Mouse (Mus musculus): ENCODE data around the gene Dpagt1. TPM values are rescaled to one million over a fixed set of nuclear protein-coding genes. Genes with fewer than 3 reads are reported as not detected.
"Not testable (repeated sequence)": the region's sequence is repeated elsewhere in the genome, so short reads cannot be mapped to it uniquely, and the experiment has no call there.

Dpagt1 gene
- total RNA-seq, 1 experiment = 16.3 TPM

DNA sequence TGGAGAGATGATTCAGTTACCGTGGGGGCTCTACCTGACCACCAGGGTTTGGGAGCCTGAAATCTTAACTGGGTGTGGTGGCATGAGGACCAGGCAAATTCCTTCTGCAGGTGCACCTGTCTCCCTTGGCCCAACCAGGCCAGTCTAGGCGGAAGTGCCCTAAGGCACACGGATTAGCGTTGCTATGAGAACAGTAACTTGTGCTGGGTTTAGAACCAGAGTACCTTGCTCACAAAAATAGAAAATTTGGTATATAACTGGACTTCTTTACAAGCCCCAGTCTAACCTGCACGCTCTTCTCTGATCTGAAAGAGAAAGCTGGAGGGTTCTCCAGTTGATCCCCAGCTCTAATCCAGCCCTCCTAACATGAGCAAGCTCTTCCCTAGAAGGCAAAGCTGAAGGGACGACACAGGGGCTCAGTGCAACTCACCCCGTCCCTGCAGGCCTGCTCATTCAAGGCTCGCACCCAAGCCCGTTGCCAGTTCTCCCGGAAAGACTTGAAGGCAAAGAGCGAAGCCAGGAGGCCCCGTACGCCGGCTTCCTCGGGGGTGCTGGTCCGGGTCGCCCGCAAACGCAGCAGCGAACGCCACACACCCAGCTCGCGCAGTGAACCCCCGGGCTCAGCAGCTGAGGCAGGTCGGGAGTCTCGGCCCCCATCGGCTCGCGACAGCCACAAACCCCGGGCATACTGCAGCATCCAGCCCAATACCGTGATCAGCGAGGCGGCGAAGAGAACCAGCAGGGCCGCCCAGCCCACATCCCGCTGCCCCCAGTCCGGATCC, 6.5 kb upstream of the Dpagt1 start:
- in situ Hi-C loops (cut with MboI; ENCODE audit: low sequenced_read_pairs in 2 of 2, unreplicated experiment in 2 of 2) = no loop called here
- Histone ChIP-seq H3K27ac (ENCODE audit: insufficient read depth, low read depth, low read length, poor library complexity, severe bottlenecking) (no peak overlapping the region), H3K9ac (ENCODE audit: insufficient read depth, low read depth, low read length, poor library complexity, severe bottlenecking) (peak overlapping the region; percentile 78), H3K4me3 (ENCODE audit: insufficient read depth in 1 of 2, low read depth in 1 of 2, low read length in 2 of 2, poor library complexity in 1 of 2, severe bottlenecking in 1 of 2) (peak overlapping the region; percentile 88 to 91), H3K4me1 (ENCODE audit: control insufficient read depth in 2 of 2, insufficient read depth in 2 of 2, low read length in 2 of 2, poor library complexity in 1 of 2) (peaks cover 0 to 3% of the 10 kb centered on the region in 2 experiments; a peak in 1 of 4 replicates), H3K36me3 (ENCODE audit: control insufficient read depth, insufficient read depth, low read length, poor library complexity, severe bottlenecking) (no peaks in the 10 kb centered on the region), H3K9me3 (ENCODE audit: control insufficient read depth, insufficient read depth, low read depth, low read length) (no peaks in the 10 kb centered on the region)
- no peak for DNase-seq (ENCODE audit: low read depth, low spot score)
- TF ChIP-seq ZC3H11A (IDR thresholded peaks at IDR 0.05; ENCODE audit: borderline replicate concordance, low read depth, low read length) (no peak), MAFK (IDR thresholded peaks at IDR 0.05; ENCODE audit: insufficient read depth, low read depth, low read length) (no peak), CHD2 (IDR thresholded peaks at IDR 0.05; ENCODE audit: low read depth, low read length) (no peak), ZNF384 (IDR thresholded peaks at IDR 0.05; ENCODE audit: low read depth, low read length) (no peak), HCFC1 (IDR thresholded peaks at IDR 0.05; ENCODE audit: borderline replicate concordance, insufficient read depth, low read length) (no peak)

DNA sequence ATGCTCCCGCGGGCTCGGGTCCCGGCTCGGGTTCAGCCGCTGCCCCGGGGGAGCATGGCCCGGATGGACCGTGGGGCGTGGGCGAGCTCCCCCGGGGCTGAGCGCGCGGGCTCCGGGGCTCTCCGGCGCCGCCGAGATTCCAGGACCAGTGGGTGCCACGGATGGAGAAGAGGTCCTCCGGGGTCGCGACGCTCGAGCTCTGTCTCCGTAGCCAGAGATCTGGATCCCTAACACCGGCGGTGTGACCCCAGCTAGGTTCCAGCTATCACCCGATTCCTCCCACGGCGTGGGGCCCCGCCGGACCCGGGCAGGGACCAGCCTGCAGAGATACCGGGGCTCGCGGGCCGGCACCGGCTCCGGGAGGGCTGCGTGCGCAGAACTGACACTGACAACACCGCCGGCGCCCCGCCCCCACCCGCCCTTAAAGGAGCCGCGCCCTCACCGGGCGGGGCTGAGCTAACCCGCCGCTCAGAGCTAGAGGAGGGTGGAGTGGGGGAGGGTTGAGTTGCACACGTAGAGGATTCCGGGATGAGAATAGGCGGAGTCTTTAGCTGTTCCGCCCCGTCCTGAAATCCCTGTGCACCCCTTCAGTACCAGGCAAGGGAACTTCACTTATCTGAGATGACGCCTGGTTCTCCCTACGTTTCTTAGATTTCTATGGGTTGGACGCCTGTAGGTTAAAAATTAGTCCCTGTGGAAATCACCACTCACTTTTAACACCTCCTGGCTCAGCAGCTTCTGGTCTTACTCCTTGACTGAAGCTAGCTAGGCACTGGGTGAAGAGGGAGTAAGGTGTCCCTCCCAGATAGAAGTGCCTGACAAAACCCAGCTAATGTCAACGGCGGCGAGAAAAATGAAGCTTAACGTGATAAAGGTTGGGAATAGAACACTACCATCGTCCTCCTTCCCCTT, 5.7 kb upstream of the Dpagt1 start, which contains the start of gene C2cd2l:
C2cd2l (minus strand) TSS at position 399 of the 912 bp plus-strand sequence.
- peak within 1 kb of the TSS; percentile 78 for H3K9ac ChIP-seq (ENCODE audit: insufficient read depth, low read depth, low read length, poor library complexity, severe bottlenecking)
- in situ Hi-C loops (cut with MboI; ENCODE audit: low sequenced_read_pairs in 2 of 2, unreplicated experiment in 2 of 2) = no loop called here
- peaks cover 0 to 3% of the 10 kb centered on the region in 2 experiments; a peak in 1 of 4 replicates for H3K4me1 ChIP-seq (ENCODE audit: control insufficient read depth in 2 of 2, insufficient read depth in 2 of 2, low read length in 2 of 2, poor library complexity in 1 of 2)
- TF ChIP-seq ZC3H11A (IDR thresholded peaks at IDR 0.05; ENCODE audit: borderline replicate concordance, low read depth, low read length) (no peak), HCFC1 (IDR thresholded peaks at IDR 0.05; ENCODE audit: borderline replicate concordance, insufficient read depth, low read length) (peak; percentile 15; the same call in 1 of the 2 replicates)
- peak; percentile 95 for DNase-seq (ENCODE audit: low read depth, low spot score)
- no peaks in the 10 kb centered on the region for H3K9me3 ChIP-seq (ENCODE audit: control insufficient read depth, insufficient read depth, low read depth, low read length)
- peak within 1 kb of the TSS; percentile 88 to 91 for H3K4me3 ChIP-seq (ENCODE audit: insufficient read depth in 1 of 2, low read depth in 1 of 2, low read length in 2 of 2, poor library complexity in 1 of 2, severe bottlenecking in 1 of 2)
- H3K36me3 ChIP-seq (ENCODE audit: control insufficient read depth, insufficient read depth, low read length, poor library complexity, severe bottlenecking) = no peaks in the 10 kb centered on the region
- H3K27ac ChIP-seq (ENCODE audit: insufficient read depth, low read depth, low read length, poor library complexity, severe bottlenecking) = no peak within 1 kb of the TSS

DNA sequence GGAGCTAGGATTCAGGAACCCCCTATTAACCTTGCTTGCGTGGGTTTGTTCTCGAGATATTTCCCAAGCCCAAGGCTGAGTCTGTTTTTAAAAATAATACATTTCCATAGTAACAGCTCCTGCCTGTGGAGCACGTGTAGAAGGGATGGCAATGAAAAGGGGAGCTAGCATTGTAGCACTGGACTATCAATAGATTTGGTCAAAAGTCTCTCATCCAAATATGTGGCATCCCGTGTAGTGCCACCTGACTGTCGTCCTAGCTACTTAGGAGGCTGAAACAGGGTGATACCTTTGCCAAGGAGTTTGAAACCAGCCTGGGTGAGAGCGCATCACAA, 5.1 kb upstream of the Dpagt1 start:
- Histone ChIP-seq H3K36me3 (ENCODE audit: control insufficient read depth, insufficient read depth, low read length, poor library complexity, severe bottlenecking) (no peaks in the 10 kb centered on the region), H3K9ac (ENCODE audit: insufficient read depth, low read depth, low read length, poor library complexity, severe bottlenecking) (peak overlapping the region; percentile 37), H3K4me3 (ENCODE audit: insufficient read depth in 1 of 2, low read depth in 1 of 2, low read length in 2 of 2, poor library complexity in 1 of 2, severe bottlenecking in 1 of 2) (peak overlapping the region; percentile 39 to 41; a peak in 3 of 4 replicates), H3K9me3 (ENCODE audit: control insufficient read depth, insufficient read depth, low read depth, low read length) (no peaks in the 10 kb centered on the region), H3K4me1 (ENCODE audit: control insufficient read depth in 2 of 2, insufficient read depth in 2 of 2, low read length in 2 of 2, poor library complexity in 1 of 2) (peaks cover 0 to 3% of the 10 kb centered on the region in 2 experiments; a peak in 1 of 4 replicates), H3K27ac (ENCODE audit: insufficient read depth, low read depth, low read length, poor library complexity, severe bottlenecking) (no peak overlapping the region)
- no peak for TF ChIP-seq CHD2 (IDR thresholded peaks at IDR 0.05; ENCODE audit: low read depth, low read length)
- TF ChIP-seq ZC3H11A (IDR thresholded peaks at IDR 0.05; ENCODE audit: borderline replicate concordance, low read depth, low read length) = no peak
- TF ChIP-seq MAFK (IDR thresholded peaks at IDR 0.05; ENCODE audit: insufficient read depth, low read depth, low read length) = no peak
- in situ Hi-C loops (cut with MboI; ENCODE audit: low sequenced_read_pairs in 2 of 2, unreplicated experiment in 2 of 2) = no loop called here
- no peak for DNase-seq (ENCODE audit: low read depth, low spot score)

DNA sequence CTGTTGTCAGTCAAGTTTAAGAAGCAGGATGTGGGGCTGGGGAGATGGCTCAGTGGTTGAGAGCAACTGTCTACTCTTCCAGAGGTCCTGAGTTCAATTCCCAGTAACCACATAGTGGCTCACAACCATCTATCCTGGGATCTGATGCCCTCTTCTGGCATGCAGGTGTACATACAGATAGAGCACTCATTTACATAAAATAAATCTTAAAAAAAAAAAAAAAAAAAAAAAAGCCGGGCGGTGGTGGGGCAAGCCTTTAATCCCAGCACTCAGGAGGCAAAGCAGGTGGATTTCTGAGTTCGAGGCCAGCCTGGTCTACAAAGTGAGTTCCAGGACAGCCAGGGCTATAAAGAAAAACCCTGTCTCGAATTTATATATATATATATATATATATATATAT, 2.2 kb upstream of the Dpagt1 start:
- H3K9me3 ChIP-seq (ENCODE audit: control insufficient read depth, insufficient read depth, low read depth, low read length); in situ Hi-C loops (cut with MboI; ENCODE audit: low sequenced_read_pairs in 2 of 2, unreplicated experiment in 2 of 2): not testable (repeated sequence)

More for the DNA sequence above, 2.2 kb upstream of the Dpagt1 start:
- not testable (repeated sequence) for H3K4me3 ChIP-seq (ENCODE audit: insufficient read depth in 1 of 2, low read depth in 1 of 2, low read length in 2 of 2, poor library complexity in 1 of 2, severe bottlenecking in 1 of 2); H3K27ac ChIP-seq (ENCODE audit: insufficient read depth, low read depth, low read length, poor library complexity, severe bottlenecking); H3K36me3 ChIP-seq (ENCODE audit: control insufficient read depth, insufficient read depth, low read length, poor library complexity, severe bottlenecking); DNase-seq (ENCODE audit: low read depth, low spot score); H3K9ac ChIP-seq (ENCODE audit: insufficient read depth, low read depth, low read length, poor library complexity, severe bottlenecking); H3K4me1 ChIP-seq (ENCODE audit: control insufficient read depth in 2 of 2, insufficient read depth in 2 of 2, low read length in 2 of 2, poor library complexity in 1 of 2)
- TF ChIP-seq ZNF384 (IDR thresholded peaks at IDR 0.05; ENCODE audit: low read depth, low read length) = peak; percentile 82

All from ES-E14 (cell line).